Mouse (Mus musculus): ENCODE measurements around the gene Gas7. TPM values are rescaled to one million over a fixed set of nuclear protein-coding genes. Genes with fewer than 3 reads are reported as not detected.

Gene Gas7
- polyA plus RNA-seq, 1 experiment from 2014 or later: 5.4 TPM

- H3K9ac ChIP-seq (ENCODE audit: low read depth, low read length): no peak overlapping the region
- WGBS: 52% methylated on average over 5 of the region's 5 CpGs
- H3K4me1 ChIP-seq (replicated peaks; ENCODE audit: control insufficient read depth, insufficient read depth, low read length): 0 out of 2 replicates have a peak, but pooled peaks cover 5% of the 10 kb centered on the region
- no peak overlapping the region for H3K4me3 ChIP-seq (ENCODE audit: low read depth, low read length)
- no peak overlapping the region for H3K27ac ChIP-seq (ENCODE audit: low read depth, low read length)
- ATAC-seq: no peak
- no peaks in the 10 kb centered on the region for H3K36me3 ChIP-seq (ENCODE audit: control insufficient read depth, insufficient read depth)
- TF ChIP-seq CTCF (IDR thresholded peaks at IDR 0.05; ENCODE audit: low read depth): no peak
- H3K4me2 ChIP-seq (replicated peaks; ENCODE audit: low read depth): no peak overlapping the region
- H3K9me3 ChIP-seq (ENCODE audit: control insufficient read depth): no peaks in the 10 kb centered on the region
- no peaks in the 10 kb centered on the region for H3K27me3 ChIP-seq (replicated peaks; ENCODE audit: control insufficient read depth, insufficient read depth, low read length)
Measured at GRCm38 (mm10) chr11:67546582-67546981, 91.3 kb downstream of the Gas7 start.

DNA sequence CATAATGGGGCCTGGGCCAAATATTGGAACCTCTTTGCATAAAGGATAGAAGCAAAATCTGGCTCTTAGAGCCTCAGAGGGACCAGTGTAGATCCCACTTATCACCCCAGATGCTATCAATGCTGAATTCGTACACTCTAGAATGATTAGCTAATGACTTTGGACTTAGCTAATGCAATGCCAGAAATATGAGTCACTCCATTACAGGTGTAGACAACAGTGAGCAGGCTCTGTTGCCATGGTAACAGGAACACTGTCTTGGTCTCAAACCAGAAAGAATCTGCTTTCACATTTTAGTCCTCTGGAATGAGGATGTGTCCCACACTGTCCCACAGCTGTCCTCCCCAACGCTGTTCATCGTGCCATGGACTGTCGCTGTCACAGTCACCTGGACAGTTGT, 94.1 kb downstream of the Gas7 start:
- H3K4me3 ChIP-seq (ENCODE audit: low read depth, low read length): no peak overlapping the region
- H3K9me3 ChIP-seq (ENCODE audit: control insufficient read depth): no peaks in the 10 kb centered on the region
- H3K27me3 ChIP-seq (replicated peaks; ENCODE audit: control insufficient read depth, insufficient read depth, low read length): no peaks in the 10 kb centered on the region
- ATAC-seq: peak; percentile 75
- H3K27ac ChIP-seq (ENCODE audit: low read depth, low read length): no peak overlapping the region
- H3K4me1 ChIP-seq (replicated peaks; ENCODE audit: control insufficient read depth, insufficient read depth, low read length): 0 out of 2 replicates have a peak, but pooled peaks cover 5% of the 10 kb centered on the region
- no peak for TF ChIP-seq CTCF (IDR thresholded peaks at IDR 0.05; ENCODE audit: low read depth)
- WGBS: 71% methylated on average over 4 of the region's 4 CpGs
- H3K9ac ChIP-seq (ENCODE audit: low read depth, low read length): no peak overlapping the region
- no peaks in the 10 kb centered on the region for H3K36me3 ChIP-seq (ENCODE audit: control insufficient read depth, insufficient read depth)
- H3K4me2 ChIP-seq (replicated peaks; ENCODE audit: low read depth): no peak overlapping the region

DNA sequence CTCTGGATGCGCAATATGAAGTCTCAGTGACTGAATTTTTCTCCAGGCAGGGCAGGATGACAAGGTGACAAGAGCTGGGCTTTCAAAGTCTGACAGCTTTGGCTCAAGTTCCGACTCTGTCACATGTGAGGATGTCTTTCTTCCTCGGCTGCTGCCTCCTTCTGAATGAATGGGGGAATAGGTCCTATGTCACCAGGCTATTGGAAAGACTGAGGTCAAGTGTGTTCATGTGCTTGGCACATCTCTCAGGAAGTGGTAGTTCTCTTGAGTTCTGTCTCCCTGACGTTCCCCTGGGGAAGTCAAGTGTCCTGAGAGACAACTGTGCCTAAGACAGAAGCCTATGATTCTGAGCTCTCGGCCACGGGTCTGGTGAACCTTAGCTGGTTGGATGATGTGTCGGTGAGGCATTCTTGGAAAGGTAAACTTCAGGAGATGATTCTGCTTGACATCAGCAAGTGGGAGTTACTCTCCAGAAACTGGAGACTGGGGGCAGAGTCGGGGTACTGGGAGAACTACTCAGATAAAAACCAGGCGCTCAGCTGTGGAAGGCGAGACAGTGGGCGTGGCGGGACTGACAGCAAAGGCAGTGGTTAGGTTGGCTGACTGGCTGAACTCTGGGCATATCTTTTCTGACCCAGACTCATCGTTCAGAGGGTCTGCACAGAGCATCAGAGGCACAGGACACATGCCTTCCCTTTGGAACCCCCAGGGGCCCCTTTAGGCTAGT, 94.7 kb downstream of the Gas7 start:
- H3K9ac ChIP-seq (ENCODE audit: low read depth, low read length): no peak overlapping the region
- H3K4me3 ChIP-seq (ENCODE audit: low read depth, low read length): no peak overlapping the region
- 47% methylated on average over 13 of the region's 13 CpGs for WGBS
- H3K36me3 ChIP-seq (ENCODE audit: control insufficient read depth, insufficient read depth): no peaks in the 10 kb centered on the region
- ATAC-seq: no peak
- TF ChIP-seq CTCF (IDR thresholded peaks at IDR 0.05; ENCODE audit: low read depth): no peak
- no peaks in the 10 kb centered on the region for H3K27me3 ChIP-seq (replicated peaks; ENCODE audit: control insufficient read depth, insufficient read depth, low read length)
- no peak overlapping the region; the same call in 1 of the 2 replicates for H3K4me2 ChIP-seq (replicated peaks; ENCODE audit: low read depth)
- no peak overlapping the region for H3K27ac ChIP-seq (ENCODE audit: low read depth, low read length)
- H3K9me3 ChIP-seq (ENCODE audit: control insufficient read depth): no peaks in the 10 kb centered on the region
- 0 out of 2 replicates have a peak, but pooled peaks cover 2% of the 10 kb centered on the region for H3K4me1 ChIP-seq (replicated peaks; ENCODE audit: control insufficient read depth, insufficient read depth, low read length)

GRCm38 (mm10) chr11:67552400-67552799, 97.2 kb downstream of the Gas7 start:
- H3K4me2 ChIP-seq (replicated peaks; ENCODE audit: low read depth): no peak overlapping the region
- TF ChIP-seq CTCF (IDR thresholded peaks at IDR 0.05; ENCODE audit: low read depth): no peak
- ATAC-seq: no peak
- no peak overlapping the region for H3K4me3 ChIP-seq (ENCODE audit: low read depth, low read length)
- no peaks in the 10 kb centered on the region for H3K36me3 ChIP-seq (ENCODE audit: control insufficient read depth, insufficient read depth)
- H3K9me3 ChIP-seq (ENCODE audit: control insufficient read depth): no peaks in the 10 kb centered on the region
- no peaks in the 10 kb centered on the region for H3K27me3 ChIP-seq (replicated peaks; ENCODE audit: control insufficient read depth, insufficient read depth, low read length)
- no peaks in the 10 kb centered on the region for H3K4me1 ChIP-seq (replicated peaks; ENCODE audit: control insufficient read depth, insufficient read depth, low read length)
- no peak overlapping the region for H3K9ac ChIP-seq (ENCODE audit: low read depth, low read length)
- WGBS: 84% methylated on average over 8 of the region's 8 CpGs
- no peak overlapping the region for H3K27ac ChIP-seq (ENCODE audit: low read depth, low read length)

- Histone ChIP-seq H3K27me3 (replicated peaks; ENCODE audit: control insufficient read depth, insufficient read depth, low read length) (no peaks in the 10 kb centered on the region), H3K36me3 (ENCODE audit: control insufficient read depth, insufficient read depth) (no peaks in the 10 kb centered on the region), H3K4me2 (replicated peaks; ENCODE audit: low read depth) (no peak overlapping the region), H3K9ac (ENCODE audit: low read depth, low read length) (no peak overlapping the region), H3K9me3 (ENCODE audit: control insufficient read depth) (no peaks in the 10 kb centered on the region), H3K27ac (ENCODE audit: low read depth, low read length) (no peak overlapping the region), H3K4me1 (replicated peaks; ENCODE audit: control insufficient read depth, insufficient read depth, low read length) (no peaks in the 10 kb centered on the region), H3K4me3 (ENCODE audit: low read depth, low read length) (no peak overlapping the region)
- WGBS: 85% methylated on average over 6 of the region's 6 CpGs
- no peak for ATAC-seq
- TF ChIP-seq CTCF (IDR thresholded peaks at IDR 0.05; ENCODE audit: low read depth): no peak
Measured at GRCm38 (mm10) chr11:67554276-67554675, 99.0 kb downstream of the Gas7 start.

DNA sequence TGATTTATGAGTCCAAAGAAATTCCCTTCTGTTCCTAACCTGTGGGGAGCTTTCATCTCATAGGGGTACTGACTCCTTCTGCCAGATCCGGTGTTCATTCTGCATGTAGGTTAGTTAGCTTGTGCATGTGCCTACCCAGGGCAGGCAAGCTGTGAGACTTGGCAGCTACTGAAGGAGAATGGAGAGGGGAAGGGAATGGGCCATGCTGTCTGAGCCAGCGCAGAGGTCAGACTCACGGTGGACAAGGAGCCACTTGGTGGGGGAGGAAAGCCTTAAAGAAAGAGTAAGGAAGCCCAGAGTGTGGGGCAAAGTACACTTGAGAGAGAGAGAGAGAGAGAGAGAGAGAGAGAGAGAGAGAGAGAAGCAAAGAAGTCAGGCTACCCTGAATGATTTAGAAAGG, 101.1 kb downstream of the Gas7 start:
- Histone ChIP-seq H3K36me3 (ENCODE audit: control insufficient read depth, insufficient read depth) (no peaks in the 10 kb centered on the region), H3K4me1 (replicated peaks; ENCODE audit: control insufficient read depth, insufficient read depth, low read length) (no peaks in the 10 kb centered on the region), H3K4me2 (replicated peaks; ENCODE audit: low read depth) (no peak overlapping the region), H3K27ac (ENCODE audit: low read depth, low read length) (no peak overlapping the region), H3K27me3 (replicated peaks; ENCODE audit: control insufficient read depth, insufficient read depth, low read length) (no peaks in the 10 kb centered on the region), H3K9me3 (ENCODE audit: control insufficient read depth) (no peaks in the 10 kb centered on the region), H3K4me3 (ENCODE audit: low read depth, low read length) (no peak overlapping the region), H3K9ac (ENCODE audit: low read depth, low read length) (no peak overlapping the region)
- WGBS: 77% methylated on average over 3 of the region's 3 CpGs
- ATAC-seq: no peak
- TF ChIP-seq CTCF (IDR thresholded peaks at IDR 0.05; ENCODE audit: low read depth): no peak
